Mouse (Mus musculus): ENCODE data around the gene Glt1d1. TPM values are rescaled to one million over a fixed set of nuclear protein-coding genes. Genes with fewer than 3 reads are reported as not detected.

Glt1d1 gene
- 35.7 TPM for polyA plus RNA-seq (2014; fragmentation: Illumina TruSeq; extraction: RNeasy Lipid Tissue Mini Kit (QIAGEN cat#74804); ENCODE audit: low read depth, low replicate concordance)

GRCm38 (mm10) chr5:127632167-127633145 lies at the start of gene Glt1d1, which contains the start of gene Slc15a4:
Gene Glt1d1, plus strand, starts transcription at chr5:127632262.
Gene Slc15a4, minus strand, starts transcription at chr5:127632897.

Other genes starting within 250 kb of the Glt1d1 start
- 33.4 TPM for gene Slc15a4, start 635 bp downstream of the Glt1d1 start, polyA plus RNA-seq (2014; fragmentation: Illumina TruSeq; extraction: RNeasy Lipid Tissue Mini Kit (QIAGEN cat#74804); ENCODE audit: low read depth, low replicate concordance)

Data from liver, adult 10 weeks (tissue).